Mouse (Mus musculus): ENCODE results near the gene Evl.

GRCm38 (mm10) chr12:108722464-108722863 is 167.9 kb downstream of the Evl start:
- TF ChIP-seq POLR2A (IDR thresholded peaks at IDR 0.05; ENCODE audit: insufficient read length, low read depth) (no peak), POLR2AphosphoS2 (IDR thresholded peaks at IDR 0.05; ENCODE audit: insufficient read length, low read depth) (no peak), SRF (IDR thresholded peaks at IDR 0.05; ENCODE audit: control insufficient read depth, insufficient read length, low read depth) (no peak), USF1 (IDR thresholded peaks at IDR 0.05; ENCODE audit: low read depth) (no peak), MYOG (IDR thresholded peaks at IDR 0.05; ENCODE audit: control insufficient read depth in 1 of 3, insufficient read depth in 1 of 3, insufficient read length in 2 of 3, low read depth in 2 of 3) (no peak), CEBPB (IDR thresholded peaks at IDR 0.05; ENCODE audit: insufficient read depth, poor library complexity, severe bottlenecking) (no peak), E2F4 (IDR thresholded peaks at IDR 0.05; ENCODE audit: insufficient read depth) (no peak), TCF12 (IDR thresholded peaks at IDR 0.05; ENCODE audit: insufficient read depth, poor library complexity, severe bottlenecking) (no peak), MAX (IDR thresholded peaks at IDR 0.05; ENCODE audit: low read depth) (no peak), TCF3 (IDR thresholded peaks at IDR 0.05; ENCODE audit: insufficient read length, low read depth) (no peak)
